In the genomic region with DNA sequence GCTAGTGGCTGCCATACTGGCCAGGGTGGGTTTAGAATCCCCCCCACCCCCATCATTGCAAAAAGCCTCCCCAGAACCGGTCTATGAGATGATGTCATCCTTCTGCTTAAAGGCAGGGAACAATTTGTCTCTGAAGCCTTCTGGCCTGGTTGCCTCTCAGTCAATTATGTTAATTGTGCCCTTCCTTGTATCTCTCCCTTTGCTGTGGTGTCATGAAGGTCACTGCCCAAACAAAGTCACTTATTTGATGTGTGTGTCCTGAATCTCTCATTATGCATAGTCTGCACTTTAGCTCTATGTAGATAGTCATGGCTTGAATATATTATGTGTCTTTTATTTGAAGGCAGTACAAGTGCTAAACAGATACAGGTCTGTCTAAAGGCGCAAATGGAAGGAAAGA, we compare ENCODE assay signal across 21 mouse cellular contexts.
DNase-seq lines count a peak whose midpoint lies in the region; ATAC-seq lines count a peak whose summit lies in the region.
"Had no signal": no experiment of that assay in that cellular context is flagged by ENCODE, and none has a peak within 500 bp of the region (broad histone marks: within the 10 kb centered on the region; RNA-seq: fewer than 3 reads in every experiment).

No protein-coding gene starts in this region.

- H3K36me3 ChIP-seq in hindbrain, embryonic 11.5 days (ENCODE audit: control insufficient read depth, insufficient read depth, low read length): no peaks in the 10 kb centered on the region
- no peaks in the 10 kb centered on the region for H3K36me3 ChIP-seq in hindbrain, embryonic 14.5 days (replicated peaks; ENCODE audit: control insufficient read depth, insufficient read depth)
- H3K36me3 ChIP-seq: embryonic facial prominence, embryonic 15.5 days; heart, embryonic 13.5 days; intestine, embryonic 15.5 days had no signal

- no peaks in the 10 kb centered on the region for H3K9me3 ChIP-seq in hindbrain, embryonic 11.5 days (ENCODE audit: control insufficient read depth, low read length)
- H3K9me3 ChIP-seq in hindbrain, embryonic 14.5 days (ENCODE audit: control insufficient read depth, low read length): no peaks in the 10 kb centered on the region
- H3K9me3 ChIP-seq: embryonic facial prominence, embryonic 15.5 days; heart, embryonic 13.5 days; intestine, embryonic 15.5 days had no signal

- H3K9ac ChIP-seq in hindbrain, embryonic 11.5 days (ENCODE audit: low read depth, low read length): no peak overlapping the region
- no peak overlapping the region for H3K9ac ChIP-seq in hindbrain, embryonic 14.5 days
- H3K9ac ChIP-seq: embryonic facial prominence, embryonic 15.5 days; heart, embryonic 13.5 days; intestine, embryonic 15.5 days had no signal

- ATAC-seq in hindbrain, embryonic 11.5 days (ENCODE audit: low FRiP score): peak; percentile 69
- no peak for ATAC-seq in hindbrain, embryonic 14.5 days (ENCODE audit: low FRiP score)
- ATAC-seq: forebrain, embryonic 16.5 days; intestine, embryonic 15.5 days had no signal

- no peaks in the 10 kb centered on the region for H3K27me3 ChIP-seq in hindbrain, embryonic 11.5 days (ENCODE audit: control insufficient read depth, insufficient read depth, low read length)
- H3K27me3 ChIP-seq in hindbrain, embryonic 14.5 days (ENCODE audit: control insufficient read depth, insufficient read depth, low read length): no peaks in the 10 kb centered on the region
- H3K27me3 ChIP-seq: embryonic facial prominence, embryonic 15.5 days; heart, embryonic 13.5 days; intestine, embryonic 15.5 days had no signal

- no peak overlapping the region for H3K4me3 ChIP-seq in hindbrain, embryonic 11.5 days (ENCODE audit: low read depth, low read length)
- H3K4me3 ChIP-seq in hindbrain, embryonic 14.5 days (replicated peaks; ENCODE audit: low read length): no peak overlapping the region
- H3K4me3 ChIP-seq: embryonic facial prominence, embryonic 15.5 days; erythroblast, embryonic 14.5 days; heart, embryonic 13.5 days; intestine, embryonic 15.5 days had no signal

- WGBS in hindbrain, embryonic 11.5 days: 21% methylated on average over 2 of the region's 2 CpGs
- WGBS in hindbrain, embryonic 14.5 days: 15% methylated on average over 2 of the region's 2 CpGs

- H3K4me1 ChIP-seq in hindbrain, embryonic 11.5 days (replicated peaks; ENCODE audit: control insufficient read depth, insufficient read depth, low read length): no peaks in the 10 kb centered on the region; the same call in 1 of the 2 replicates
- peaks cover 35% of the 10 kb centered on the region for H3K4me1 ChIP-seq in hindbrain, embryonic 14.5 days (replicated peaks; ENCODE audit: control insufficient read depth, insufficient read depth, low read length)
- H3K4me1 ChIP-seq: heart, embryonic 13.5 days; intestine, embryonic 15.5 days had no signal

- no peak overlapping the region for H3K27ac ChIP-seq in hindbrain, embryonic 11.5 days (ENCODE audit: low read depth, low read length)
- H3K27ac ChIP-seq in hindbrain, embryonic 14.5 days: no peak overlapping the region
- H3K27ac ChIP-seq: embryonic facial prominence, embryonic 15.5 days; heart, embryonic 13.5 days; intestine, embryonic 15.5 days had no signal

- H3K4me2 ChIP-seq in hindbrain, embryonic 11.5 days (replicated peaks; ENCODE audit: low read depth, low read length): no peak overlapping the region
- no peak overlapping the region for H3K4me2 ChIP-seq in hindbrain, embryonic 14.5 days (replicated peaks)
- H3K4me2 ChIP-seq: embryonic facial prominence, embryonic 15.5 days; heart, embryonic 13.5 days; intestine, embryonic 15.5 days had no signal

- DNase-seq in hindbrain, embryonic 11.5 days (ENCODE audit: low spot score): peak; percentile 33
- no peak for DNase-seq in hindbrain, embryonic 14.5 days (ENCODE audit: low spot score)
- peak; percentile 60 for DNase-seq in embryo, embryonic 10 days (ENCODE audit: low spot score)
- DNase-seq in embryo, embryonic 10.5 days (ENCODE audit: low spot score): peak; percentile 72
- peak; percentile 14 for DNase-seq in retina, embryonic 14.5 days (ENCODE audit: low spot score)
- DNase-seq in ovary, adult 18-20 months (ENCODE audit: low spot score): no peak
- DNase-seq in gastrocnemius, postnatal 25 days: no peak
- DNase-seq: adrenal gland, adult 2 months; adrenal gland, postnatal 25 days; cerebellum, adult 18-20 months; cerebellum, adult 9-11 months; cerebellum, postnatal 36 days; gastrocnemius, postnatal 10 days; heart, adult 11 months; heart, postnatal 4 days; kidney, adult 18-20 months had no signal

Comparison
In these comparisons a context has a peak if more than half of its experiments do, and no peak if none do; other contexts are left out.
1. DNase-seq: peak in hindbrain, embryonic 11.5 days (single experiment), embryo, embryonic 10 days (single experiment), embryo, embryonic 10.5 days (single experiment) and retina, embryonic 14.5 days (single experiment); none in hindbrain, embryonic 14.5 days (single experiment), ovary, adult 18-20 months (single experiment) and gastrocnemius, postnatal 25 days (single experiment).